Mouse (Mus musculus): ENCODE data around the gene Golga3. TPM values are rescaled to one million over a fixed set of nuclear protein-coding genes. Genes with fewer than 3 reads are reported as not detected.

Golga3 gene
- 25.1 TPM for polyA plus RNA-seq (2014; fragmentation: Illumina TruSeq; extraction: RNeasy Lipid Tissue Mini Kit (QIAGEN cat#74804))

DNA sequence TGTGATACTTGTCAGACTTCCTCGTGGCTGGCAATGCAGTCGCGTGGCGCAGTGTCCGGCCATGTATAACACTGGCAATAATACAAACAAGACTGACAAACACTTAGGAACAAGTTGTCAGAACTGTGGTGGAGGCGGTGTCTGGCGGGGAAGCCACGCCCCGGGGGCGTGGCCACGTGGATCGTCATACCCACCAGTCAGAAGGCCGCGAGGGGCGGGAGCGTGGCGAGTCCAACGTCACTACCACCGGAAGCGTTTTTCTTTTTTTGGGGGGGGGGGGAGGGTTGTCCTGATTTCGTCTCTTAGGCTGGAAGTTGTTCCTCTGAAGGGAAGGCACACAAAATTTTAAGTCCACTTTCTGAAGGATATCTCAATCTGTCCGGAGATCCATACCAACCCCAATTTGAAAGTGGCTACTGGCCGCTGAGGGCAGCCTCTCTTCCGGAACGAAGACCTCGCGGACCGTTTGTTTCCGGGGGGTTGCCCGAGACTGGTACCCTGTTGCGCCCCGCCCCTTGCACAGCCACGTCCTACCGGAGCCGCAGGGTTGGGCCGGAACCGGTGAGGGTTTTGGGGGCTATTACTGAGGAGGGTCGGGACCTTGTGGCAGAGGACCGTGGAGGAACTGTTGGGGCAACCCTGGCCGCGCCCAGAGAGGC lies at the start of gene Golga3:
Gene Golga3, plus strand, starts transcription at position 340 of the 659 bp plus-strand sequence.

DNA sequence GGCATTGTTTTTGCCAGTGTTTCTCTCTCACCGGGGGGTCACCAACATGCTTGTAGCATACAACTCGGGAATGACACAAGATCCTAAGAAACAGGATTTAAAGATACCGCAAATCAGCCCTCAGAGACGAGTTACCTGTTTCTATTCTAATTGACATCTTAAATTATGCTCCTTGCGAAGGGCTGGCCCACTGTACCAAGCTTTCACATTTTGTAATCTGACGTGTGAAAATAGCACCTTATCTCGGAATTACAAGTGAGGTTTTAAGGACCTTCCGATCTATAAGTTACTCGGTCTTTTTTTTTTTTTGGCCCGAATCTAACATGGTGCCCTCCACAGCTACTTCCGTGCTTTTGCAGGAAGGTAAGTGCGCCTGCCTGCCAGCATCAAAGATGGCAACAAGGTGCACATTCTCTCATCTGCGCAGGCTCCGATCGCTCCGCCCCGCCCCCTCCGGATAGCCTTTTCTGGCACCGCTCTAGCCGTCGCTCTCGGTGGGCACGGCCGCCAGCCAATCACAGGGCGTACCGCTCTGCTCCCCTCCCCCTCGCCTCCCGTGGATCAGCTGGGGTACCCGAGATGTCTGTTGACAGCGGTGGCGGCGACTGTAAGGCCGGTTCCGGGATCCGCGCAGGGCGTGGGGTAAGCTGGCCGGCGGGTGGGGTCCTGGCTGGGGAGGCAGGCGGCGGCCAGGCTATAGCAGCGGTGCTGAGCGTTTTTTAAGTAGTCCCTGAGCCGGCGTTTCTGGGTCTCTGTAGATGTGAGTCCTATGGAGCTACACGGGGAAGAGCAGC lies 41.0 kb upstream of the Golga3 start, which contains the start of gene Chfr:
Gene Chfr, plus strand, starts transcription at position 550 of the 794 bp plus-strand sequence.

DNA sequence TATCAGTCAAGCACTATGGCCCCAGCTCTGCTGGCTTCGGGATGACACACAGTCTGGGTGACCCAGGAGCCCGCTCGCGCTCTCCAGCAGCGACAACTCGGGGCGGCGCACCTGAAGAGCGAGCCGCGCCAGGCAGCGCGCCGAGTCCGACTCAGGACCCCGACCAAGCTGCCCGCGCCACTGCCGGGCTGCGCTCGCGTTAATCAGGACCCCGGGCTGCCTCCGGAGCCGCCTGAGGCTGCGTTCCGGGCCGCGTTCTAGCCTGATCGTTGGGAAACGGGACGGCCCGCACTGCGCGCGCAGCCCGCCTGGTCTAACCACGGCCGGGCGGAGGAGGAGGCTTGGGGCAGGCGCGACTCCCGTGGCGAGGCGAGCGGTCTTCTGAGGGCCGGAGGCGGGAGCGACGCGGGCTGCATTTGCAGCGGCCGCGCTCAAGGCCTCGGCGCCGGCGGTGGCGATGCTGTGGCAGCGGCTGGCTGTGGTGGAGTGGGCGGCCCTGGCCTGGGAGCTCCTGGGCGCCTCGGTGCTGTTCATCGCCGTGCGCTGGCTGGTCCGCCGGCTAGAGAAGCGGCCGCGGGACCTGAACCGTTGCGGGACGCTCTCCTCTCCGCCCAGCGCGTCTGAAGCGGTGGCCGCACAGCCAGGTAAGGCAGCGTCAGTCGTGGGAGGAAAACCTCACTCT lies 54.4 kb downstream of the Golga3 start, which contains the start of gene Ankle2:
Gene Ankle2, plus strand, starts transcription at position 225 of the 682 bp plus-strand sequence.

DNA sequence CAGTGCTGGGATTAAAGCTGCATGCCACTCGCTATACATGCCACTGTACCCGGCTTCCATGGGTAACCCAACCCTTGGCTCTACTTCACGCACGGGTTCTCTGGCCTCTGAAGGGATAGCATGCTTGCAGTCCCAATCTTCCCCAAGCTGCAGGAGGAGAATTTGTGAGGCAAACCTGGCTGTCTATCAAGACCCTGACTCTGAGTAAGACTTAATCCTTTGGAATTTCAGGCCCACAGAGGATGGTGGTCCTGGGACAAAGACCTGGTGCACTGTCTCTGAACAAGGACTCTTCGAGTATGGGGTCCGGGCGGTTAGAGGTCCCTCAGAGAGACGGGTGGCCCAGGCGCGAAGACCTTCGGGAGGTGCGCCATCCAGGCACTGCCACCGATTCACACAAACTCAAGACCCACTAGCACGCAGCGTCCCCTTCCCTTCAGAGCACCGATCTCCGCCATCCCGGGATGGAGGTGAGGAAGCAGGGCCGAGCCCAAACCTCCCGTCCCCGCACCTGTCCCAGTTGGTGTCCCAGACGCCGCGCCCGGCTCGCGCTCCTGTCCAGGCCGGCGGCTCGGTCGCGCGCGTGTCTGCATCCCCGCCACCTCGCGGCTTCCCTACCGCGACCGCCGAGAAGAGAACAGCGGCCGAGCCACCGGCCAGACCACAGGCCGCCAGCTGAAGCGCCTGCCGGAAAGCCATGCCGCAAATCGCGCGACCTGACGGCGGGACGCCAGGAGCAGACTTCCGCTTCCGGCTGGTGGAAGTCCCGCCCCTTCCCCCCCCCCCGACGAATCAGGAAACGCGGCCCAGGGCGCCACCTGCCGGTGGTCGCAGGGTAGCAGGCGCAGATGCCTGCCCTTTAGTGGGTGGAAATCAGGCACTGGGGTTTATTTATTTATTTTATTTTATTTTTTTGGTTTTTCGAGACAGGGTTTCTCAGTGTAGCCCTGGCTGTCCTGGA lies 92.9 kb downstream of the Golga3 start, which contains the start of gene Pgam5:
Gene Pgam5, minus strand, starts transcription at position 773 of the 961 bp plus-strand sequence.

Other genes with a start within 250 kb of the Golga3 start
- gene Zfp932, start 180.2 kb upstream of the Golga3 start, polyA plus RNA-seq (2014; fragmentation: Illumina TruSeq; extraction: RNeasy Lipid Tissue Mini Kit (QIAGEN cat#74804)): 107 TPM
- gene Gm17655, start 104.2 kb upstream of the Golga3 start, polyA plus RNA-seq (2014; fragmentation: Illumina TruSeq; extraction: RNeasy Lipid Tissue Mini Kit (QIAGEN cat#74804)): 13.2 TPM
- 6.4 TPM for gene Gm35315, start 82.3 kb upstream of the Golga3 start, polyA plus RNA-seq (2014; fragmentation: Illumina TruSeq; extraction: RNeasy Lipid Tissue Mini Kit (QIAGEN cat#74804))
- not detected for gene Plcxd1, start 76.7 kb upstream of the Golga3 start, polyA plus RNA-seq (2014; fragmentation: Illumina TruSeq; extraction: RNeasy Lipid Tissue Mini Kit (QIAGEN cat#74804))
- gene Gtpbp6, start 68.5 kb upstream of the Golga3 start, polyA plus RNA-seq (2014; fragmentation: Illumina TruSeq; extraction: RNeasy Lipid Tissue Mini Kit (QIAGEN cat#74804)): not detected
- 22.9 TPM for gene Zfp605, start 66.6 kb upstream of the Golga3 start, polyA plus RNA-seq (2014; fragmentation: Illumina TruSeq; extraction: RNeasy Lipid Tissue Mini Kit (QIAGEN cat#74804))
- gene Chfr, start 40.9 kb upstream of the Golga3 start, polyA plus RNA-seq (2014; fragmentation: Illumina TruSeq; extraction: RNeasy Lipid Tissue Mini Kit (QIAGEN cat#74804)): 16.5 TPM
- 64.0 TPM for gene Ankle2, start 54.3 kb downstream of the Golga3 start, polyA plus RNA-seq (2014; fragmentation: Illumina TruSeq; extraction: RNeasy Lipid Tissue Mini Kit (QIAGEN cat#74804))
- 43.2 TPM for gene Pgam5, start 93.2 kb downstream of the Golga3 start, polyA plus RNA-seq (2014; fragmentation: Illumina TruSeq; extraction: RNeasy Lipid Tissue Mini Kit (QIAGEN cat#74804))
- 4.5 TPM for gene Pxmp2, start 109.5 kb downstream of the Golga3 start, polyA plus RNA-seq (2014; fragmentation: Illumina TruSeq; extraction: RNeasy Lipid Tissue Mini Kit (QIAGEN cat#74804))
- 16.1 TPM for gene Pole, start 109.6 kb downstream of the Golga3 start, polyA plus RNA-seq (2014; fragmentation: Illumina TruSeq; extraction: RNeasy Lipid Tissue Mini Kit (QIAGEN cat#74804))
- not detected for gene P2rx2, start 166.5 kb downstream of the Golga3 start, polyA plus RNA-seq (2014; fragmentation: Illumina TruSeq; extraction: RNeasy Lipid Tissue Mini Kit (QIAGEN cat#74804))
- not detected for gene Lrcol1, start 168.0 kb downstream of the Golga3 start, polyA plus RNA-seq (2014; fragmentation: Illumina TruSeq; extraction: RNeasy Lipid Tissue Mini Kit (QIAGEN cat#74804))

Data from ovary, adult 10 weeks (tissue).